Mouse (Mus musculus): ENCODE measurements around the gene Alkbh3. TPM values are rescaled to one million over a fixed set of nuclear protein-coding genes. Genes with fewer than 3 reads are reported as not detected.

Gene Alkbh3
- total RNA-seq, 2 experiments from 2014 or later: 21.0 to 22.4 TPM

DNA sequence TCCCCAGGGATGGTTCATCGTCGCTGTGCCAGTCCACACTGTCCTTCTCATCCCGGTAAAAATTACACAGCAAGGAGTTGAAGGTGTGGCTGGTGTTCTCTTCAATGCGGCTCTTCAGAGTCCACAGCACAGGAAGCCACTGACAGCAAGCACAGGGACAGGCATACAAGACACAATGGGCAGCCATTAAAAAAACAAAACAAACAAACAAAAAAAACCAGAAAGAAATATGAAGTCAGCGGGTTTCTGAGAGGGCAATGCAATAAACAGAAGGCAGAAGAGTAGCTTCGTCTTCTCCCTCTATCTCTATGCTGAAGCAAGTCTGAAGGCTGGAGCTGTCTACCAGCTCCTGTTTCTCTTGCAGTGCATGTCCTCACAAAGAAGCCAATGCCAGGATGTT, 14.4 kb downstream of the Alkbh3 start, which contains the start of gene Gm27027:
TSS of gene Gm27027 (minus strand) at position 101 of the 400 bp plus-strand sequence.
- no peak for DNase-seq (ENCODE audit: low spot score in 2 of 2)

DNA sequence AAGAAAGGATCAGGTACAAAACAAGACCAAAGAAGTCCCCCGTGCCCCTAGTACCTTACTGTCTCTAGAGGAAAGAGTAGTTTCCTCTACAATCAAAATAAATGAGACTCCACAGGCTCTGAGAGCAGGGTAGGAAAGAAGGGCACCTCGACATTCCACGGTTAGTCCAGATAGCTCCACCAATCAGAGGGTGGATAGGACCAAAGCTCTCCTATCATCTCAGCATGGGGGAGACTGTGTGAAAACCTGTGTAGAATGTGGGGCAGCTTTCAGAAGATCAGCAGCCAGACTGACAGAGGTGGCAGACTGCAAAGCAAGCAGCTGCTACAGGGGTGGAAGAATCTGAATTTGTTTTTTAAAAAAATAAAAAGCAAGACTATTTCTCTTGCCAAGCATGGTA, 17.8 kb downstream of the Alkbh3 start:
- no peak for DNase-seq (ENCODE audit: low spot score in 2 of 2)

DNA sequence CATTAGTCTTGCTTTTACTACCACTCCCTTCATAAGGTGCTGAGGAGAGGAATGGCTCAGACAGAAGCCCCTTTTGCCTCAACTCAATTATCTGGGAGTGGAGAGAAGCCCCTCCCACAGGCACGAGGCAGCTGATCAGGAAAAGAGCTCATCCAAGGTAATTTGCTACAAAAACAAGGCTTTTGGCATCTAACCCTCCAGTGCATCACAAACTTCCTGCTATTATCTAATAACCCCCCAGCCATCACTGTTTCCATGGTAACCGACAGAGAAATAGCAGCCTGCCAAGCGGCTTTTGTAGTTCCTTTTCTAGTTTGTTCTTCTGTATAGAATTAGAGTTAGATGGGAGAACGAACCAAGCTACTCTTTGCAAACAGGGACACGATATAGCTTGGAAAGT, 18.3 kb downstream of the Alkbh3 start:
- DNase-seq (ENCODE audit: low spot score in 2 of 2): peak; percentile 45 to 85

DNA sequence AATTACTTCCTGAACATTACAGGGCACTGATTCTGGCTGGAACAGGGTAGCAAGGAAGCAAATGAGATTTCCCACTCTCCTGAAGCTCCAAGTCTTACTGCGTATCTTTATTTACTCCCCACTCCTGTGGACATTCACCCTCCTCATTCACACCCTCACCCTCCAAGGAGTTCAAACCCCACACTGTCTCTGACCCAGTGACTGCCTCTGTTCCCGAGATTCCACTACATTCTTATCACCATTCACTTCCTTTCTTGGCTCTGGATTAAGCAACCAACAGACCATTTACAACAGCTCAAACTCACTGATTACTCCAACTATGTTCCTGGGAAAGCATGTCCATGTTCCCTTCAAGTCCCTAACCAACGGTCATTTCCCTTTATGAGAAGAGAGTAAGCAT, 19.3 kb downstream of the Alkbh3 start:
- DNase-seq (ENCODE audit: low spot score in 2 of 2): no peak

DNA sequence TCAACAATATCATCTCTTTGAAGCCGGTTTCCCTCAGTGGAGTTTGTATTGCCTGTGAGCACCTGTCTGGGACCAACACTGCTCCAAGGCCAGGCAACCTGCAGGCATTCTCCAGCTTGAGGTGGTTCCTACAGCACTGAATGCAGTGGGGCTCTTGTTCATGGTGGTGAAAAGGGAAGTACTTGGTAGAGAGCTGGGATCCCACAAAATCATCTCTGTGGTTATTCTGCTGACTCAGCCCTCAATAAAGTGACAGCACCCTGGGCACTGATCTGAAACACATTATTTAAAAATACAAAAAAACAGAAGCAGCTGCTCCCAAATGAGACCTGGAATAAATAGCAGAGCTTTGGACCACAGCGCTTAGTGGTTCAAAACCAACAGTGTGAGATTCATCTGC, 22.2 kb downstream of the Alkbh3 start:
- no peak for DNase-seq (ENCODE audit: low spot score in 2 of 2)

DNA sequence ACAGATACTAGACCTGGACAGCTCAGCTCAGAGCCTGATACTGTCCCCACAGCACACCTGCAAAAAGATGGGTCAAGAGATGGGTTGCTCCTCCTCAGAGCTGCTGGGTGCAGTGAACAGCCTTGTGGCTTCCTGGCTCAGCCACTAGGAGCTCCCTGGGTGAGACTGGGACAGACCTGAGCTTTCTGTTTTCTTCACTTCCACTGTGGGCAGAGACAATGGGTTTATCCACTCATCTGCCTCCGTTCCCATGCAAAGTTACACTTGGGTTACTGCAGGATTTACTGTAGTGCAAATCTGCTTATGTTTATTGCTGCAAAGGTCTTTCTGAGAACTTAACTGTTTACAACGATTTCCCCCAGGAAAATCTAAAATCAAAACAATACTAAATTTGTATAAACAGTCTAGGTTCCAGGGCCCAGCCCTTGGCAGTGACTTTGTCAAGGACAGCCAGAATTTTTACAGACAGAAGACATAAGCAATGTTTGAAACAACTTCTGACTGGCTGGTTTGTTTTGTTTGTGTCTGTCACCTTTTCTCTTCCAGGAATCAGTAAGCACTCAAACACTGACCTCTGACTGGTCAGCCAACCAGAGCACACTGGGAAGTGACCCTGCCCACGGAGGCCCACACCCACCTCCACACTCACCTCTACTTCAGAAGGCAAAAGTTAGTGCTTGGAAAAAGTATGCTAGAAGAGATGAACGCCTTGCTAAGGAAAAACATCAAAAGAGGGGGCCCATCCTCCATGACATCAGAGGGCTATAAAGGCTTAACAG, 28.0 kb downstream of the Alkbh3 start:
- DNase-seq (ENCODE audit: low spot score in 2 of 2): no peak

DNA sequence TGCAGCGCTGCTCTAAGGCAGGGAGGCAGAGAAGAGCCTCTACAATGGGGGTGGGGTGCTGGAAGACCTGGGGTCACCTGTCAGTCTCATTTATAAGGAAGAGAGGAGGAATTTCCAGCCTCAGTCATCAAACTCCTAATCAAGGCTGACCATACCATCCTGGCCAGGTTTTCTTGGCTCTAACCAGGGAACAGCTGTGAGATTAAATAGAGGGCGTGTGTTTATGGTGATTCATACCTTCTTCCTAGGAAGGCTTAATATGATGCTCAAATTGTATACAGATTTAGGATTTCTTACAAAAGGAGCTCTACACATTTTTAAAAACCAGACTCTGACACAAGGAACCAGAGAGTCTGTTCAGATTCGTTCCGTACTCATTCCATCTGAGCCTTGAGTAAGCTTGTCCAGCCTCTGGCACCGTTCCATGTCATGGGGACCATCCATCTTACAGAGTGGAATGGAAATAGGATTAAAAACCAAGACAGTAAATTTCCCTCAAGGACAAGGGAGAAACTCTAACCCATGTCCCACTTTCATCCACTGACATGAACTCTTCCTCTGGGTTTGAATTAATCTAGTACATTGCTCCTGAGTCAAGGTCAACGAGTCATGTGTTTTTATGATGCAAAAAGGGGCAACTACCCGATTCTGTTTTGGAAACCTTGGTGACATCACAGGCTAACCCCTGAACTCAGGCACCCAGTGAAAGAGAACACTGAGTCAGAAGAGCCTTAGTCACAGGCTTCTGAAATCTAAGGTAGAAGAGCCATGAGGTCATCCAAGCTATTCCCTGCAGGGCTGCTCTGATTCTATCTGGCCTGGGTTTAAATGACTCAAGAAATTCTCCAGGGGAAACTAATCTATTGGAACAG, 31.1 kb downstream of the Alkbh3 start:
- no peak for DNase-seq (ENCODE audit: low spot score in 2 of 2)

DNA sequence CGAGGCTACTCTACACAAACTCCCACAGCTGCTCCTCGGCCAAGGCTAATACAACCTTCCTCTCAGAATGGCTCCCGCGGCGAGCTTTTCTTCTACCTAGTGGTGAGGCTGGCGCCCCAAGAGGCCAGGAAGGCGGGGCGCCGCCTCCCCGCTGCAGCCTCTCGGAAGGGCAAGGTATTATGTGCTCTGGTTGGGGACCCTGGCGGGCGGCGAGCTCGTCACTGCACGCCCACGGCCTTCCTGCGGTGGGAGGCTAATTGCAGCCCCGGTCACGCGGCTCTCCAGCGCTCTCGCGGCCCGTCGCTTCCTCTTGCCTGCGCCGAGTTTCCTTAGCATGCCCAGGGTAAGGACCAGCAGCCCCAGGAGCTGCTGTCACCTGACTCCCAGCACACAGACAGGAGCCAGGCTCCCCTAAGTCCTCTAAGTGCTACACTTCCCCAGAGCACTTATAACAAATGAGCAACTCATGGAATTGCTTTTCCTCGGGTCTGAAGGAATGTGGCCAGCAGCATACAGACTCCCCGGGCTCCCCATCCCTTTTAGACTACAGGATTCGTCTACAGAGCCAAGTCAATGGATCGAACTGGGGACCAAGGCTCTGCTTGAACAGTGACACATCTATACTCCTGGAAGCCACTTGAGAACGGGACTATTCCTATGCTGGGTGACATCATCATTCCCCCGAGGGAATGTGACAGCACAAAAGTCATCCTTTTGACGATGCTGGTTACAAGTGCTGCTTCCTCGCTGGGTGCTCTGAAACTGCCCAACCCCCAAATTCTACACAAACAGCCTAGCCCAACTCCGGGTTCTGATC, 34.0 kb downstream of the Alkbh3 start:
- DNase-seq (ENCODE audit: low spot score in 2 of 2): peak in 1 of 2 experiments; percentile 57

DNA sequence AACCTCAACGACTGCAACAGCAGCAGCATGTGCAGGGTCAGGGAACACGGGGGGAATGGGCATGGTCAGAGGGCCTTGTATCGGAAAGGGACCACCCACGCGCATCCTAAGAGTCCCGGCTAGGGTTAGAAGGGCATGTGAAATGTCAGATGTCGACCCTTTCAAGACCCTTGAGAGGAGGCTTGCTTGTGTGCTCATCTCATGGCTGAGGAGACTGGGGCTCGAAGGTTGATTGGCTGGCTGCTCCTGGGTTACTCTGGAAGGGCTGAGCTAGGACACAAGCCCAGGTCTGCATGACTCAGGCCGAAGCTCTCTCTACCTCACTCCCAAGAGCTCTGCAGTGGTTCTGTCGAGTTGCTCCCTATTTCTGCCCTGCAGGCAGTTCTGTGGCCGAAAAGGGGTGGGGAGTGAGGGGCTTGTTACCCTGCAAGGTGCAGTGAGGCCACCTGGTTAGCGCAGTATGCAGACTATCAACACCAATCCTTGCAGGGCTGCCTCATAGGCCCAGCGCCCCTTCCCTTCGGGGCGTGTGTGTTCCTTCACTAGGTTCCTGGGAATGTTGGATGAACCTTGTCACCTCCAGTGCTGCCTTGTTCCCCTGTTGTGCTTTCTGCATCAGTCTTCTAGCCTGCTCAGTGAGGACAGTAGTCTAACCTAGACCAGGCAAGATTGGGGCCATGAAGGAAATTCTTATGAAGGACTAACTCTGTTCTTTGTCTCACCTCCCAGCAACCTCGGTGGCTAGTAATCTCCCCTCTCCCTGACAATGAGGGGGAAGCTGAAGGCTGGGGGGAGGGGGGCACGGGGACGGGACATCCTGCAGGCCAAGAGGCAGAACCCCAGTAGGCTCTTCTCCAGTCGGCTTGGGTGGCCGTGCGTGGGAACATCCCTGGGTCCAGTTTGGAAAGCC, 34.8 kb downstream of the Alkbh3 start:
- no peak for DNase-seq (ENCODE audit: low spot score in 2 of 2)

DNA sequence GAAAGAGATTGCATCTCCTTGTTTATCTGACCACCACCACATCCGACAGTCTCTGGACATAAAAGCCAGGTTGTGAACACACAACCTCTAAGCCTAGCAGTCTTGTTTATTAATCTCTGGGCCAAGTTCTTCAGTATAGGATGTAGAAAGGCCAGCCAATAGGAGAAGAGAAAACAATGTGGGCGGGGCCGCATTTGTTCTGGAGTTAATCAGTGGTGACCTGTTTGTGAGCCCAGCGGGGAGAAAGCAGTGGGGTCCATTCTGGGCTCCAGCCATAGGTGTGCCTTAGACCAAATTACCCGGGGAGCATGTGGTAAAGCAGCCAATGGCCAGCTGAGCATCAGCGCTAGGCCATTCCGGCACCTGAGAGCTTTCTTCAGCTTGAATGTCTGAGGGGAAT, 35.6 kb downstream of the Alkbh3 start:
- no peak for DNase-seq (ENCODE audit: low spot score in 2 of 2)

DNA sequence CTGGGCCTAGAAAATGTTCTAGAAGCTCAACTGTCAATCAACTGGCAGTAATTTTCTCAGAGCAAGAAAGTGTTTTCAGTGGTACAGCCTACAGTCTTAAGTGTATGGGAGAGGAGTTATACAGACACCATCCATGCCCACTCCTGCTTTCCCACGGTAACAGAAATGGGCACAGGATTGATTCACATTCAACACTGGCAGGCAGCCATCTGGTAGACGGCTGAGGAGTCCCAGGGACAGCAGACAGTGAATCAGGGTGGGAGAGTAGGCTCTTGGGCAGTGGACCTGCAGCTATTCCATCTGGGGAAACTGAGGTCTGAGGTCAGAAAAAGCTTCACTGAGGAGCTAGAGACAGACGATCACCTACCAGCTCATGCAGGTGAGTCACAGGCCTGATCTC, 39.0 kb downstream of the Alkbh3 start:
- DNase-seq (ENCODE audit: low spot score in 2 of 2): no peak

DNA sequence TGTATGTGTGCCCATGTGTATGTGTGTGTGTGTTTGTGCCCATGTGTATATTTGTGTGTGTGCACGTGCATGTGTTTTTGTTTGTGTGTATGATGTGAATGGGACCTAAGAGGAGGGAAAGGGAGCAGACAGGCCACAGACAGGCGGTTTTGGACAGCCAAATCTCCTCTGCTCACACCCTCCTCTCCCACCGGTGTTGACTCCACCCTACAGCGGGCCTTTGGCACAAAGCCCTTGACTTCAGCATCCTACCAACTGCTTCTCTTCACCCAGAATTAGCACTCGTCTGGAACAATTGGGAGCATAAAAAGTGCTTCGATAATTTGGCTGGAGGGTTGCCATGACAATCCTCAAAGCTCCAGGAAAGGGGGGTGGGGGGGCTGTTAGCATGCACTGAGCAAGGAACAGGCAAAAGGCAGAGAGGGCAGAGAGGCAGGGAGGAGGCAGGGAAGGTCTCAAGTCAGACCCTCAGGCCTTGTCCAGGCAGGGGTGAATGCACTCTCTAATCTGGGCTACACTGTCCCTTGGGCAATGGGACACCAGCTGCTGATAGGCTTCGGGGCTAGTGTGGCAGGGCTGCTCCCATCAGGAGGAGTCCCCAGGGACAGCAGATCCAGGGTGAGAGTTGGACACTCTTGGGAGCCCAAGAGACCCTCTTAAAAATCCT, 46.0 kb downstream of the Alkbh3 start:
- peak; percentile 64 to 82 for DNase-seq (ENCODE audit: low spot score in 2 of 2)

DNA sequence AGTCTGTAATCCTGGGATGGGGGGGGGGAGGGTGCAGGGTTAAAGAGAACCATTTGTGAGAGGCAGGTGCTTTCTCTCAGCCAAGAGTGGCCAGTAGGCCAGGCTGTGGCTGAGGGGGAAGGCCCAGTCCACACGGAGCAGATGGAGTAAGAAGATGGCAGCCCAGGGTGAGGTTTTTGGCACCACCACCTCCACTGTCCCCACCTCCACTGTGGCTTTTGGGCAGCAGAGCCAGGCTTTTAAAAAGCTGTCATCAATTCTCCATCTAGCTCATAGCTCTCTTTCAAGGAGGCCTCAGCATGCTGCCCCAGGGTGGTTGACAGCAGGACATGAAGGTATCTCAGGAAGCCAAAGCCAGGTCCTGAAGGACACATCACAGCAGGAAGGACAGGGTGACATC, 46.8 kb downstream of the Alkbh3 start:
- DNase-seq (ENCODE audit: low spot score in 2 of 2): no peak

DNA sequence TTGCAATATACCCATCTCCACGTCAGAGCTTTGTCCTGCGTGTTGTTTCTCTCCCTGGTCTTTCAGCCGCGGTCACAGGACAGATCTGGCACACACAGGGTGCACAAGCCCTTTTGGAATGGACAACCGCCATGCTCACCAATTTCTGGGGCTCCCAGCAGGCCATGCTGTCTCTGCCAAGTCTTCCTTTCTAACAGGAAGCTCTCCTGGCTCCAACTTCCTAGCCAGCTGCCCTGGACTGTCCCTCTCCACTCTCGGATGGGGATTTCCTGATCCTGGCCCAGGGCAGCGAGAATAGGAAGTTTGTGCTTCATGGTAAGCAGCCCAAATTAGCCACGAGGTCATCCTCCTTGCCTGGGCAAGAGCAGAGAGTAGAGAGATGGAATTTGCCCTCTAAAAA, 48.9 kb downstream of the Alkbh3 start:
- no peak for DNase-seq (ENCODE audit: low spot score in 2 of 2)

DNA sequence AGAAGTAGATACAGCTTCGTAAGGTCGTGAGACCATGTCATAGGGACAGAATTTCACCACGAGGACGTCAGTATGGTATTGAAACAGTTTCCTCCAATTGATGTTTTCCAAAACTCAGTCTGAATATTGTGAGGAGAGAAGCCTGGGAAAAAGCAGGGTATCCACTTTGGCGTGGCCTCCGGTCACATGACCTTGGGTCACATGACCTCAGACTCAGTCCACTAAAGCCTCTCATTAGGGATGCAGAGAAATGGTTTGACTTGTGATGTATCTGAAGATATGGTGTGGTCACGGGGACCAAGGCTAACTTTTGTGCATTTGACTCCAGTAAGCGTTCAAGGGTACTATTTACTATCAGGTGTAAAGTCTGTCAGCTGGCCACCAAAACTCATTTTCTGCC, 51.3 kb downstream of the Alkbh3 start:
- DNase-seq (ENCODE audit: low spot score in 2 of 2): no peak

DNA sequence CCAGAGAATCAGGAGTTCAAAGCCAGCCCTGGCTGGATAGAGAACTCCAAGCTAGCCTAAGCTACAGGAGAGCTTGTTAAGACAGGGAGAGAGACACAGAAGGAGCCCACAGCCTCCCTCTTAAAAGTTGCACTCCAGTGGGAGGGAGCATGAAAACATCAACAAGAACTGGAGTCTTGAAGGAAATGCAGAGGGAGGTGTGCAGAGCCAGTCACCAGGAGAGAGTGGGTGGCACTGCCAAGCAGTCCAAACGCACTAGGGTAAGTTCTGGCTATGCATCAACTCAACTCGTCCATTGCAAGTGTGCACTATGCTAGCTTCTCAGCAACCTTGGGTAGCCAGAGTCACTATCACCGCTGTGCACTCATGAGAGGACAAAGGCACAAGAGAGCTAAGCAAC, 52.4 kb downstream of the Alkbh3 start:
- no peak for DNase-seq (ENCODE audit: low spot score in 2 of 2)

DNA sequence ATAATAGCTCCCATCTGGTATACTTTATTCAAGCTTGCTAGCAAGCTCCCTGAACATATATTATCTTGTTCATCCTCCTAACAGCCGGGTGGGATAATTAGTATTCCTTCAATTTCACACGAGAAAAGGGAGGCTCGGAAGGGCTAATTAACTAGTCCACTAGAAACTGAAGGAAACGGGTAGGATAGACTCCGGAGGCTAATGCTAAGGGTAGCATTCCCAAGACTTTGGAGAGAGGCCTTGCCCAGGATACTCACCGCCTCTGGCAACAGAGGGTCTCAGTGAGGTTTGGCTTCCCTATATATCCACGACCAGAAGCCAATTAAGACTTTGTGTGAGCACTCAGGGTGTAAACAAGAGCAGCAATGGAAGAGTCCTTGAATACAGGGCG, 52.8 kb downstream of the Alkbh3 start:
- no peak for DNase-seq (ENCODE audit: low spot score in 2 of 2)

DNA sequence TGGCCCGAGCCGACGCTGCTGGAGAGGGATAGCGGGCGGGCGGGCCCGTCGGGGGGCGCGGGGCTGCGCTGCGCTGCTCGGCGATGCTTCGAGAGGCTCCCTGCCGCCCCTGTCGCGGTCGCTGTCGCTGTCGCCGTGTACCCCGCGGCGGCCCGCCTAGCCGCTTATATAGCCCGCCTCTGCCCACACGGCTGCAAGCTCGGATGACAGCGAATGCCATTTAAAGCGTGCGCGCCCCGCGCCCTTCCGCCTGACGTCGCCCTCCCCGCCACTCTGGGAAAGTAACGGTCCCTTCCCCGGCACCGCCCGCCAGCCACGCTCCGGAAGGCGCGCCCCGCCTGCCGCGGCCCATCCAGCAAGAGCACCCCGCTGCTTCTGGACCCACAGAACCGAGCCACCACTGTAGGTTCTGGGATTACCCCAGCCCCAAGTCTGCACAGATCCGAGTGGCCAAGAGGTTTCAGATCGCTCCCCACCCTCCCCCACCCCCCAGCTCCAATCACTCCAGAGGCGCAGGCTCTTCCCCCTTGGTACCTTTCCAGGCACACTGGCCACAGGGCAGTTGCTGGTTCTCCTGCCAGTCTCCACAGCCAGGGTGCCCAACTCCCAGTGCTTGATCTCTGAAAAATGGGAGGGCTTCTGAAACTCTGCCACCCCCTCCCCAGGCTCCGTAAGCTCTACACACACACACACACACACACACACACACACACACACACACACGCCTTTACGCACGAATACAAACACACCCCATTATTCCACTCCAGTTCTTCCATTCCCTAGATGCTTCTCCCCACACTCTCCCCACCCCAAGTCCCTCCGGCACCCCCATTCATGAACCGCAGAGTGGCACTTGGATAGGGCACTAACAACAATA, 53.5 kb downstream of the Alkbh3 start, which contains the start of gene Gm13889:
TSS of gene Gm13889 (minus strand) at position 294 of the 877 bp plus-strand sequence.
- peak; percentile 84 to 91 for DNase-seq (ENCODE audit: low spot score in 2 of 2)

DNA sequence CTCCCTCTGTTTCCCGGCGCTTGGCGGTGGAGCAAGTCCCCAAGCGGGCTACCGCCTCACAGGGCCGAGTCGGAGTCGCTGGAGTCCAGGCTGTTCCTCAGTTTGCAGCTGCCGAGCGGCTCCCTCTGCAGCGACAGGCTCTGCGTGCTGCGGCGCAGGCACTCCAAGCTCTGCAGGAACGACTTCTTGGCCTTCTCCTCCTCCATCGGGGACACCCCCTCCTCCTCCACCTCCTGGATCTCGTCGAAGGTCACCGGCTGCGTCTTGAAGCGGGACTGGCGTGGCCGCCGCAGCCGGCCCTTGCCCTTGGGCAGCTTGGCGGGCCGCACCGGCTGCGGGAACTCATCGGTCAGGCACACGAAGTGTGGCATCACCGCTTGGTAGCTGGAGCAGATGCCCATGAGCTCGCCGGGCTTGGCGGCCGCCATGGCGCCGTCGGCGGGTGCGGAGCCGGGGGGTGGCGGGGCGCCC, 54.2 kb downstream of the Alkbh3 start:
- DNase-seq (ENCODE audit: low spot score in 2 of 2): peak; percentile 54 to 72

All from layer of hippocampus, adult 18-20 months (tissue).